Mouse (Mus musculus) embryonic fibroblast, embryonic 13.5 days (primary cell): Measurements from ENCODE around the gene Pds5b.

ENCODE experiments used
- CTCF ChIP-seq: IDR thresholded peaks from 2 replicates; pipeline ENCODE4 v1.5.1; 2011; ENCODE audit warnings: mild to moderate bottlenecking, control low read depth, low read length, moderate library complexity, borderline replicate concordance; ENCODE audit not compliant: insufficient read depth
- POLR2A ChIP-seq: IDR thresholded peaks from 2 replicates; pipeline ENCODE4 v1.6.1; 2011; ENCODE audit warnings: low read depth, mild to moderate bottlenecking, control low read depth, low read length, moderate library complexity

GRCm38 (mm10) chr5:150740597-150740996 lies 67.1 kb downstream of the Pds5b start:
- TF ChIP-seq CTCF (no peak), POLR2A (no peak)
